Mouse (Mus musculus): Measurements from ENCODE around the gene Lcn5.

DNA sequence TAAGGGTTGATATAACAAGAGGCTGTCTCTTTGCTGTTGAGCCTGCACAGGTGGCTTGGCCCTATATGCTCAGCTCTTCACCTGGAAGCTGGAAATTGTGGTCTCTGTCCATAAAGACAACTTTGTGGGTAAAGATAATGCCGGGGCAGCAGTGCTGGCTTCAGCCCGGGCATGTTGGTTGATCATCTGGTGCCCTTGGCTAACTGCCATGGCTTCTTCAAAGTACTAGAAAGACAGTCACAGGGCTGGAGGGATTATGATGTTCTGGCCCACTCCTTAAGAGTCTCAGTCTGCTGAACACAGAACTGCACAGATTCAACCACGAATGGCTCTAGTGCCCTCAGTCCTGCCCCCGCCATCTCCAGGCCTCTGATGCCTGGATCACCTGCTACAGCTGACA lies 506 bp upstream of the Lcn5 start:
- TF ChIP-seq POLR2A (IDR thresholded peaks at IDR 0.05; ENCODE audit: borderline replicate concordance, control insufficient read depth, low read depth, low read length) = no peak
- no peak for TF ChIP-seq CTCF (IDR thresholded peaks at IDR 0.05; ENCODE audit: control insufficient read depth, insufficient read depth, low read length)

Measured in bone marrow, adult 2 months (tissue).